Mouse (Mus musculus): ENCODE measurements around the gene Ppp5c.

DNA sequence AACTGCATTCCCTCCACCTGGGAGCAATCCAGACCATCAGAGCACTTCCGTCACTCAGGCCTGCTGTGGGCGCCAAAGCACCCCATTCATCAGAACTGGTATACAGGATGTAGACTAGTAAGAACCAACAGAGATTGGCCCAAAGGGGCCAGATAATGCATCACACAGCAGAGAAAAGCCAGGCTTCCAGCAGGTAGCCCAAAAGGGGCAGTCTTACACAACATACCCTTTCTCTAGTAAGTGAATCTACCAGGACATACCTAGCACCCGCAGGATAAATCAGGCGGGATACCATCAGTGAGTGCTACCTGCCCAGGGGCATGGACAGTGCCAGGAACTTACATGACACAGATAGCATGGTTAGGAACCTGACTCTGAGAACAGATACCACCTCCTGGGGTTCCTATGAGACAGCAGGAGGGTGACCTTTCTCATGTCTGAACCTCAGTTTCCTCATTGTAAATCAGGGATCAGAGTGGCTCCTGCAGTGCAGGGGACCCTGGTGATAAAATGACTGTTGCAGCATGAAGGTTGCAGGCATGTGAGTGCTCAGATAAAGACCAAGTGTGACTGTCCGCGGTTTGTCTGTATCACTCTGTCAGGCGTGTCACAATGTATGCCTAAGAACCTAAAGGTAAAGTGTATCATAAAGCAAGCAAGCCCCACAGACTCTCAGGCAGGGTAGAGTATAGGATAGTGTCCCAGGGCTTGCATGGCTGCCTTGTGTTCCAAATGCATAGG, 8.1 kb downstream of the Ppp5c start:
- no peak for TF ChIP-seq POLR2A (IDR thresholded peaks at IDR 0.05; ENCODE audit: borderline replicate concordance, control insufficient read depth, low read depth, low read length)
- TF ChIP-seq CTCF (IDR thresholded peaks at IDR 0.05; ENCODE audit: control insufficient read depth, insufficient read depth, low read length): no peak
